Mouse (Mus musculus): ENCODE measurements around the gene Rfc5. TPM values are rescaled to one million over a fixed set of nuclear protein-coding genes. Genes with fewer than 3 reads are reported as not detected.

The Rfc5 gene
- polyA plus RNA-seq, 1 experiment from 2014 or later = 23.9 TPM

DNA sequence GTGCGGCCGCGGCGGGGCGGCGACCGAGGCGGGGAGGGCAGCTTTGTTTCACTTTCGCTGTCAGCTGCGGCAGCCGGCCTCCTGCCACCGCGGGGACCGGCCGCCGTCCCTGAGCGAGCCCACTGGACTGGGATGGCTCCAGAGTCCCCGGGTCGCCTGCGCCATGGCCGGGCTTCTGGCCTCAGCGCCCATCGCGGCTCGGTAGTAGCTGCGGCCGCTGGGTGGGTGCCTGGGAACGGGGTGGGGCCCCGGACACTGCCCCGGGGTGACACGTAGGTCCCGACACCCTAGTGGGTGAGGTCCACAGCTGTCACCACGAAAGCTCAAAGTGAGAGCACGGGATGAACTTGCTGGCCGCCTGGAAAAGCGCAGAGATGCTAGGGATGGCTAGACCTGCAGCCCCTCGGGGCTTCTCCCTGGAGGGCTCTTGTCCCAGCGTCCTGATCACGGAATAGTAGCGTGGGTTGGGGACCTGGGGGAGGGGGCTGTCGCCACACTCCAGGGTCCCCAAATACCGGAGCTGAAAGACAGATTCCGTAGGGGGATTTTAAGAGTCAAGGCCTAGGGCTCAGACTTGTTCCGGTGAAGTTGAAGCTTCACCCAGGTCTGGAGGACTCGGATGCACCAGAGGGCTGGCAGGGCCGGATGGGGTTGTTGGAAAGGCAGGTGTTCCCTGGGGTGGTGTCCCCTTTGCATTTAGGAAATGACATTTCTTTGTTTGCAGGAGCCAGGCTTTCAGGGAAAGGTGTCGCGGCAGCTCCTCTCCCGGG is 31.2 kb downstream of the Rfc5 start:
- Histone ChIP-seq H3K4me2 (ENCODE audit: low read depth, low read length) (peak overlapping the region; percentile 77), H3K9ac (replicated peaks) (peak overlapping the region; percentile 93), H3K27ac (ENCODE audit: low read depth) (peak overlapping the region; percentile 98), H3K4me1 (ENCODE audit: insufficient read depth) (peaks cover 29% of the 10 kb centered on the region), H3K36me3 (replicated peaks; ENCODE audit: insufficient read depth, low read length) (no peaks in the 10 kb centered on the region), H3K4me3 (ENCODE audit: low read depth, low read length) (peak overlapping the region; percentile 89), H3K27me3 (ENCODE audit: insufficient read depth, low read length) (no peaks in the 10 kb centered on the region), H3K9me3 (ENCODE audit: low read length) (no peaks in the 10 kb centered on the region)
- peak; percentile 47 for ATAC-seq
- peak; percentile 45 for DNase-seq
- TF ChIP-seq CTCF (IDR thresholded peaks at IDR 0.05; ENCODE audit: low read depth) (no peak), EP300 (IDR thresholded peaks at IDR 0.05; ENCODE audit: low read depth) (no peak)
- 1% methylated on average over 40 of the region's 49 CpGs for WGBS (ENCODE audit: insufficient replicate concordance)

DNA sequence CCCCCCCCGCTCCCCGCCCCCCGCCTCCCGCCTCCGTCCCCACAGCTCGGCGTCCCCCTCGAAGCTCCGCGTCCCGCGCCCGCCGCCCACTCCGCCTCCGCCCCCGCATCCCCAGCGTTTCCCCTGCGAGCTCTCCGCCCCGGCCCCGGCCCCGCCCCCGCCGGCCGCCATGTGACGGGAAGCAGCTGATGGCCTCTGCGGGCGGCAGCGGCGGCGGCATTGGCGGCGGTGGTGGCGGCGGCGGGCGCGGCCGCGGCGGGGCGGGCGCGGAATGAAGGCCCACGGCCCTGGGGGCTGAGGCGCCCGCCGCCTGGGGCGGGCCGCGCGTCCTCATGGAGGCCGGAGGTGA is 31.7 kb downstream of the Rfc5 start, which contains the start of gene Wsb2:
Gene Wsb2, plus strand, starts transcription at position 176 of the 349 bp plus-strand sequence.
- TF ChIP-seq CTCF (IDR thresholded peaks at IDR 0.05; ENCODE audit: low read depth) (no peak), EP300 (IDR thresholded peaks at IDR 0.05; ENCODE audit: low read depth) (no peak)
- ATAC-seq = peak; percentile 70
- WGBS (ENCODE audit: insufficient replicate concordance) = 0% methylated on average over 13 of the region's 54 CpGs
- no peaks in the 10 kb centered on the region for H3K27me3 ChIP-seq (ENCODE audit: insufficient read depth, low read length)
- H3K27ac ChIP-seq (ENCODE audit: low read depth) = peak within 1 kb of the TSS; percentile 98
- no peaks in the 10 kb centered on the region for H3K9me3 ChIP-seq (ENCODE audit: low read length)
- H3K9ac ChIP-seq (replicated peaks) = peak within 1 kb of the TSS; percentile 93
- peak; percentile 91 for DNase-seq
- H3K4me3 ChIP-seq (ENCODE audit: low read depth, low read length) = peak within 1 kb of the TSS; percentile 89
- H3K4me1 ChIP-seq (ENCODE audit: insufficient read depth) = peaks cover 27% of the 10 kb centered on the region
- H3K4me2 ChIP-seq (ENCODE audit: low read depth, low read length) = peak within 1 kb of the TSS; percentile 77
- no peaks in the 10 kb centered on the region for H3K36me3 ChIP-seq (replicated peaks; ENCODE audit: insufficient read depth, low read length)

- DNase-seq (peak; percentile 66), ATAC-seq (peak; percentile 44)
- peak overlapping the region; percentile 77 for H3K4me2 ChIP-seq (ENCODE audit: low read depth, low read length)
- peak overlapping the region; percentile 93 for H3K9ac ChIP-seq (replicated peaks)
- WGBS (ENCODE audit: insufficient replicate concordance) = 3% methylated on average over 24 of the region's 24 CpGs
- H3K36me3 ChIP-seq (replicated peaks; ENCODE audit: insufficient read depth, low read length) = no peaks in the 10 kb centered on the region
- H3K4me1 ChIP-seq (ENCODE audit: insufficient read depth) = peaks cover 27% of the 10 kb centered on the region
- no peaks in the 10 kb centered on the region for H3K9me3 ChIP-seq (ENCODE audit: low read length)
- peak overlapping the region; percentile 89 for H3K4me3 ChIP-seq (ENCODE audit: low read depth, low read length)
- TF ChIP-seq EP300 (IDR thresholded peaks at IDR 0.05; ENCODE audit: low read depth) (no peak), CTCF (IDR thresholded peaks at IDR 0.05; ENCODE audit: low read depth) (no peak)
- no peaks in the 10 kb centered on the region for H3K27me3 ChIP-seq (ENCODE audit: insufficient read depth, low read length)
- H3K27ac ChIP-seq (ENCODE audit: low read depth) = peak overlapping the region; percentile 98
Observed at GRCm38 (mm10) chr5:117356365-117357128, 32.3 kb downstream of the Rfc5 start.

DNA sequence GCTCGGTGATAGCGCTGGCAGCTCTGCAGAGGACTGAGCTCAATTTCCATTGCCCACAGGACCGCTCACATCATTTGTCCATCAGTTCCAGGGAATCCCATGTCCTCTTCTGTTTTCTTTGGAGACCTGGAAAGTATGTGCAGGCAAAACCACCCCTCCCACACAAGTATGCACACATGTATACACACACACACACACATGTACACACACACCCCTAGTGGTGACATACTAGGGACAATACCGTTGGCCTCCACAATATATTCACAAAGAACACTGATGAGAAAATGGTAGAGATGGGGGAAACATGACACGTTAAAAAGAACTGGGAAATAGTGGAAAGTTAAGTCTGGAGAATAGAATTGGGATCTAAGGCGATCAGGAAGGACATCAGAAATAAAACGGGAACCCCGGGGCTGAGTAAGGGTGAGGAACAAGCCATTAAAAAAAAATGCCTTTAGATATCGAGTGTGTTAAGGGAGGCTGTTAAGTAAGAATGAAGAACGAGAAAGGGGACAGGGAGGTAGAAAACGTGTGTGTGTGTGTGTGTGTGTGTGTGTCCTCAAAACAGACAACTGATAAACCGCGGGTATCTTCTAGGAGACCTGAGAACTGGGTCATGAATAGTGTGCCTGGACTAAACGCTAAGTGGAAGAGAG is 33.1 kb downstream of the Rfc5 start:
- ATAC-seq = no peak
- peak overlapping the region; percentile 98 for H3K27ac ChIP-seq (ENCODE audit: low read depth)
- 37% methylated on average over 14 of the region's 14 CpGs for WGBS (ENCODE audit: insufficient replicate concordance)
- DNase-seq = no peak
- no peaks in the 10 kb centered on the region for H3K9me3 ChIP-seq (ENCODE audit: low read length)
- no peak for TF ChIP-seq EP300 (IDR thresholded peaks at IDR 0.05; ENCODE audit: low read depth)
- peak; percentile 42 for TF ChIP-seq CTCF (IDR thresholded peaks at IDR 0.05; ENCODE audit: low read depth)
- H3K9ac ChIP-seq (replicated peaks) = no peak overlapping the region; the same call in 1 of the 2 replicates
- peaks cover 27% of the 10 kb centered on the region for H3K4me1 ChIP-seq (ENCODE audit: insufficient read depth)
- no peaks in the 10 kb centered on the region for H3K27me3 ChIP-seq (ENCODE audit: insufficient read depth, low read length)
- 0 out of 2 replicates have a peak overlapping the region, but pooled peaks have one; percentile 89 for H3K4me3 ChIP-seq (ENCODE audit: low read depth, low read length)
- H3K36me3 ChIP-seq (replicated peaks; ENCODE audit: insufficient read depth, low read length) = no peaks in the 10 kb centered on the region
- peak overlapping the region; percentile 77 for H3K4me2 ChIP-seq (ENCODE audit: low read depth, low read length)

GRCm38 (mm10) chr5:117354121-117354520 is 34.7 kb downstream of the Rfc5 start:
- 24% methylated on average over 8 of the region's 8 CpGs for WGBS (ENCODE audit: insufficient replicate concordance)
- Histone ChIP-seq H3K4me1 (ENCODE audit: insufficient read depth) (peaks cover 11% of the 10 kb centered on the region), H3K36me3 (replicated peaks; ENCODE audit: insufficient read depth, low read length) (no peaks in the 10 kb centered on the region), H3K4me2 (ENCODE audit: low read depth, low read length) (no peak overlapping the region), H3K9me3 (ENCODE audit: low read length) (no peaks in the 10 kb centered on the region), H3K27me3 (ENCODE audit: insufficient read depth, low read length) (no peaks in the 10 kb centered on the region), H3K9ac (replicated peaks) (no peak overlapping the region), H3K27ac (ENCODE audit: low read depth) (no peak overlapping the region), H3K4me3 (ENCODE audit: low read depth, low read length) (no peak overlapping the region)
- DNase-seq (no peak), ATAC-seq (no peak)
- TF ChIP-seq CTCF (IDR thresholded peaks at IDR 0.05; ENCODE audit: low read depth) (no peak), EP300 (IDR thresholded peaks at IDR 0.05; ENCODE audit: low read depth) (no peak)

- Histone ChIP-seq H3K4me3 (ENCODE audit: low read depth, low read length) (no peak overlapping the region), H3K27ac (ENCODE audit: low read depth) (no peak overlapping the region), H3K27me3 (ENCODE audit: insufficient read depth, low read length) (no peaks in the 10 kb centered on the region), H3K9ac (replicated peaks) (no peak overlapping the region), H3K36me3 (replicated peaks; ENCODE audit: insufficient read depth, low read length) (no peaks in the 10 kb centered on the region), H3K9me3 (ENCODE audit: low read length) (no peaks in the 10 kb centered on the region), H3K4me2 (ENCODE audit: low read depth, low read length) (no peak overlapping the region), H3K4me1 (ENCODE audit: insufficient read depth) (no peaks in the 10 kb centered on the region)
- WGBS (ENCODE audit: insufficient replicate concordance) = 54% methylated on average over 19 of the region's 19 CpGs
- peak; percentile 68 for ATAC-seq
- TF ChIP-seq CTCF (IDR thresholded peaks at IDR 0.05; ENCODE audit: low read depth) (no peak), EP300 (IDR thresholded peaks at IDR 0.05; ENCODE audit: low read depth) (no peak)
- DNase-seq = peak; percentile 80
Observed at GRCm38 (mm10) chr5:117348279-117348678, 40.6 kb downstream of the Rfc5 start.

Measured in liver, postnatal 0 days (tissue).